Mouse (Mus musculus): ENCODE measurements at regions not wholly inside any gene's neighbourhood (a gene's known extent, or its start where the extent isn't known, plus 50 kb on each side); places are given as distances from the start of the nearest gene placed in this dataset.

DNA sequence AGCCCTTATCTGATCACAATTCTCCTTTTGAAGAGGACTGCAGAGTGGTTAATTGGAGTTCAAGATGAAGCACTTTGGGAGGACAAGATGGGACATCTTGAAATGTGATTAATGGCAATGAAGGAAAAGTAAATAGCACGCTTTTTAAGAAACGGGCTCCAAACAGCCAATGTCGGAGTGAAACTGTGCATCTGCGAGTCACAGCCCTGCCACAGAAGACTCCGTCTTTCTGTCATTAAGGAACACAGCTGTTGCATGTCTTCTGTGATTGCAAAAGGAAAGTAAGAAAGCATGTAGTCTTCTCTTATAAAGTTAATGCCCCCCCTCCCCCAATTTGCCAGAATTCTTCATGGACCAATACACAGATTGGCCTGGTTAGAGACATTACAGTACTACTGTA, 528.0 kb upstream of the Nr5a2 start:
- no peak overlapping the region for H3K27ac ChIP-seq (ENCODE audit: insufficient read depth, low read depth, low read length, poor library complexity, severe bottlenecking)
- TF ChIP-seq MAFK (IDR thresholded peaks at IDR 0.05; ENCODE audit: insufficient read depth, low read depth, low read length) (no peak), CHD2 (IDR thresholded peaks at IDR 0.05; ENCODE audit: low read depth, low read length) (no peak), ZNF384 (IDR thresholded peaks at IDR 0.05; ENCODE audit: low read depth, low read length) (no peak), ZC3H11A (IDR thresholded peaks at IDR 0.05; ENCODE audit: borderline replicate concordance, low read depth, low read length) (no peak), HCFC1 (IDR thresholded peaks at IDR 0.05; ENCODE audit: borderline replicate concordance, insufficient read depth, low read length) (no peak)
- H3K4me3 ChIP-seq (ENCODE audit: insufficient read depth in 1 of 2, low read depth in 1 of 2, low read length in 2 of 2, poor library complexity in 1 of 2, severe bottlenecking in 1 of 2) = no peak overlapping the region
- H3K36me3 ChIP-seq (ENCODE audit: control insufficient read depth, insufficient read depth, low read length, poor library complexity, severe bottlenecking) = no peaks in the 10 kb centered on the region
- no peaks in the 10 kb centered on the region for H3K9me3 ChIP-seq (ENCODE audit: control insufficient read depth, insufficient read depth, low read depth, low read length)
- no peaks in the 10 kb centered on the region for H3K4me1 ChIP-seq (ENCODE audit: control insufficient read depth in 2 of 2, insufficient read depth in 2 of 2, low read length in 2 of 2, poor library complexity in 1 of 2)
- no peak for DNase-seq (ENCODE audit: low read depth, low spot score)
- in situ Hi-C loops (cut with MboI; ENCODE audit: low sequenced_read_pairs in 2 of 2, unreplicated experiment in 2 of 2) = no loop called here
- H3K9ac ChIP-seq (ENCODE audit: insufficient read depth, low read depth, low read length, poor library complexity, severe bottlenecking) = no peak overlapping the region

DNA sequence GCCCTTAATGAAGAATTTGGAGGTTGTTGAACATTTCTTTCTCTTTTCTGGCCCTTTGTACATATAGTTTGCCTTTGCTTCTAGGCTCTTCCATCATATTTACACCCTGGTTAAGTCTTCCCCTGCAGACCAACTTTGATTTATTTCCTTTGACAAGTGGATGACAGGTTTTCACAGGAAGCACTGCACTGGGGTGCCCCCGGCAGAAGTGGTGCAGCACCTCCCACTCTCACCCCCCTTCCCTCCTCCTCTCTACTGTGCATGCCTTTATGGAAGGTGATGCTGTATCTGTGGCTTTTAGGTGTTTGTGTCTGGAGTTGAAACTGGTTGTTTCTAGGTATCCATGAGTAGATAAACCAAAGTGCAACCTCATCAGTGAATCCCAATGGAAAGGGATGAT, 518.2 kb upstream of the Nr5a2 start:
- in situ Hi-C loops (cut with MboI; ENCODE audit: low sequenced_read_pairs in 2 of 2, unreplicated experiment in 2 of 2) = no loop called here
- no peaks in the 10 kb centered on the region for H3K4me1 ChIP-seq (ENCODE audit: control insufficient read depth in 2 of 2, insufficient read depth in 2 of 2, low read length in 2 of 2, poor library complexity in 1 of 2)
- no peaks in the 10 kb centered on the region for H3K36me3 ChIP-seq (ENCODE audit: control insufficient read depth, insufficient read depth, low read length, poor library complexity, severe bottlenecking)
- no peak for DNase-seq (ENCODE audit: low read depth, low spot score)
- no peak overlapping the region for H3K9ac ChIP-seq (ENCODE audit: insufficient read depth, low read depth, low read length, poor library complexity, severe bottlenecking)
- H3K27ac ChIP-seq (ENCODE audit: insufficient read depth, low read depth, low read length, poor library complexity, severe bottlenecking) = no peak overlapping the region
- TF ChIP-seq ZNF384 (IDR thresholded peaks at IDR 0.05; ENCODE audit: low read depth, low read length) (no peak), HCFC1 (IDR thresholded peaks at IDR 0.05; ENCODE audit: borderline replicate concordance, insufficient read depth, low read length) (no peak), CHD2 (IDR thresholded peaks at IDR 0.05; ENCODE audit: low read depth, low read length) (no peak), MAFK (IDR thresholded peaks at IDR 0.05; ENCODE audit: insufficient read depth, low read depth, low read length) (no peak), ZC3H11A (IDR thresholded peaks at IDR 0.05; ENCODE audit: borderline replicate concordance, low read depth, low read length) (no peak)
- no peaks in the 10 kb centered on the region for H3K9me3 ChIP-seq (ENCODE audit: control insufficient read depth, insufficient read depth, low read depth, low read length)
- H3K4me3 ChIP-seq (ENCODE audit: insufficient read depth in 1 of 2, low read depth in 1 of 2, low read length in 2 of 2, poor library complexity in 1 of 2, severe bottlenecking in 1 of 2) = no peak overlapping the region

DNA sequence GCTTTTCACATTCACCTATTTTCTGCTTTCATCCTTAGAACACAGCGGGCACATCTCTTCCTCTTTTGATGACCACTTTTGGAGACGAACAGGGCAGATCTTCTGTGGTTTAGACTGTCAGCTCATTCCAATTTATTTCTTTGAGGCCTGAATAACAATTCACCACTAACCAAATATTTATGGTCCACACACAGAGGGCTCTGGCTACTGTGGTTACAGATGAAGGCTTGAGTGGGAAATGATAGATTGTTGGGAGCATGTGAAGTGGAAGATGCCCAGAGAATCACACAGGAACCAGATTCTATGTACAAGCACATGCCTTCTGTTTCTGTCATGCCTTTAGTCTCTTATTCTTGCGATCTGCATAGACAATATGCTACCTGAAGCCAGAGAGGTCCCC, 517.0 kb upstream of the Nr5a2 start:
- no peaks in the 10 kb centered on the region for H3K36me3 ChIP-seq (ENCODE audit: control insufficient read depth, insufficient read depth, low read length, poor library complexity, severe bottlenecking)
- H3K27ac ChIP-seq (ENCODE audit: insufficient read depth, low read depth, low read length, poor library complexity, severe bottlenecking) = no peak overlapping the region
- no peak for DNase-seq (ENCODE audit: low read depth, low spot score)
- H3K9ac ChIP-seq (ENCODE audit: insufficient read depth, low read depth, low read length, poor library complexity, severe bottlenecking) = no peak overlapping the region
- TF ChIP-seq MAFK (IDR thresholded peaks at IDR 0.05; ENCODE audit: insufficient read depth, low read depth, low read length) (no peak), HCFC1 (IDR thresholded peaks at IDR 0.05; ENCODE audit: borderline replicate concordance, insufficient read depth, low read length) (no peak), ZC3H11A (IDR thresholded peaks at IDR 0.05; ENCODE audit: borderline replicate concordance, low read depth, low read length) (no peak), CHD2 (IDR thresholded peaks at IDR 0.05; ENCODE audit: low read depth, low read length) (no peak), ZNF384 (IDR thresholded peaks at IDR 0.05; ENCODE audit: low read depth, low read length) (no peak)
- H3K9me3 ChIP-seq (ENCODE audit: control insufficient read depth, insufficient read depth, low read depth, low read length) = no peaks in the 10 kb centered on the region
- no peaks in the 10 kb centered on the region for H3K4me1 ChIP-seq (ENCODE audit: control insufficient read depth in 2 of 2, insufficient read depth in 2 of 2, low read length in 2 of 2, poor library complexity in 1 of 2)
- in situ Hi-C loops (cut with MboI; ENCODE audit: low sequenced_read_pairs in 2 of 2, unreplicated experiment in 2 of 2) = no loop called here
- H3K4me3 ChIP-seq (ENCODE audit: insufficient read depth in 1 of 2, low read depth in 1 of 2, low read length in 2 of 2, poor library complexity in 1 of 2, severe bottlenecking in 1 of 2) = no peak overlapping the region

DNA sequence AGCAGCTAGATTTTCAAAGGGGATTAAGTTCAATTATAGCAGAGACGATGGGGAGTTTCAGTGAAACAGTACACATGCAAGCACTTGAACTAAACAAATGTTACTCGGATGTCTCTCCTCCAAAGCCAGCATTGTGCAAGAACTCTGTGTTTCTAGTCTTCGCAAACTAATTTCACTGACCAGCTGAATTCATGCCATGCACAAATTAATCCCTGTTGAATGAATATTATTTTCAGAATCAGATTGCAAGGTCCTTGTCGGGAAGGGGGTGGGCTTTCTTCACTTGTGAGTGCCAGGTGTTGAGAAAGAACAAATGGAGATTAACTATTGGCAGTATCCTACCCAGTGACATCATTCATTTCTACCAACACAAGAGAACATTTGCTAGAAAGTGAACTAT, 514.6 kb upstream of the Nr5a2 start:
- DNase-seq (ENCODE audit: low read depth, low spot score) = no peak
- TF ChIP-seq MAFK (IDR thresholded peaks at IDR 0.05; ENCODE audit: insufficient read depth, low read depth, low read length) (no peak), ZC3H11A (IDR thresholded peaks at IDR 0.05; ENCODE audit: borderline replicate concordance, low read depth, low read length) (no peak), CHD2 (IDR thresholded peaks at IDR 0.05; ENCODE audit: low read depth, low read length) (no peak), ZNF384 (IDR thresholded peaks at IDR 0.05; ENCODE audit: low read depth, low read length) (no peak), HCFC1 (IDR thresholded peaks at IDR 0.05; ENCODE audit: borderline replicate concordance, insufficient read depth, low read length) (no peak)

More for the DNA sequence above, 514.6 kb upstream of the Nr5a2 start:
- Histone ChIP-seq H3K4me3 (ENCODE audit: insufficient read depth in 1 of 2, low read depth in 1 of 2, low read length in 2 of 2, poor library complexity in 1 of 2, severe bottlenecking in 1 of 2) (no peak overlapping the region), H3K9me3 (ENCODE audit: control insufficient read depth, insufficient read depth, low read depth, low read length) (no peaks in the 10 kb centered on the region), H3K4me1 (ENCODE audit: control insufficient read depth in 2 of 2, insufficient read depth in 2 of 2, low read length in 2 of 2, poor library complexity in 1 of 2) (no peaks in the 10 kb centered on the region), H3K9ac (ENCODE audit: insufficient read depth, low read depth, low read length, poor library complexity, severe bottlenecking) (no peak overlapping the region), H3K27ac (ENCODE audit: insufficient read depth, low read depth, low read length, poor library complexity, severe bottlenecking) (no peak overlapping the region), H3K36me3 (ENCODE audit: control insufficient read depth, insufficient read depth, low read length, poor library complexity, severe bottlenecking) (no peaks in the 10 kb centered on the region)
- in situ Hi-C loops (cut with MboI; ENCODE audit: low sequenced_read_pairs in 2 of 2, unreplicated experiment in 2 of 2) = no loop called here

Measured in ES-E14 (cell line).